ENCODE assay signal across 9 mouse cellular contexts in the genomic region with DNA sequence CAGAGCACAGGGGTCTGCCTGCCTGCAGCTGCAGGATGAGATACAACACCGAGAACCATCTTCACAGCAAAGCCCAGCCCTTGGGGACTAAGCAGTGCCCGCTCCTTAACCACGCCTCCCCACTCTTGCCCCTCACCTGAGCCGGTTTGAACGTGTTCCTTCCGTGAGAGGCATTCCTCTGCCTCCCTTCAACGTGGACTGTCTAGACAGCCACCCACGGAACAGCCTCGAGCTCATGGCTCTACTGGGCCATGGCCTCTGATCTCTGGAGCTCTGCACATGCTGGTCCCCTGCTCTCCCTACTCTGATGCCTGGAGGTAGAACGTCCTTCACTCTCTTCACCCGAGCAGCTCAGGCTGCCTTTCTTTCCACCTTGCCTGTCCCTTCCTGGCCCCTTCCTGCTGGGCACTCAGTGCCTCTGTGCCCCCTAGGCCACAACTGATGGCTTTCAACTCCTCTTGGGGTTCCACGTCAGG. TPM values are rescaled to one million over a fixed set of nuclear protein-coding genes. Genes with fewer than 3 reads are reported as not detected.
DNase-seq lines count a peak whose midpoint lies in the region; ATAC-seq and TF ChIP-seq lines count a peak whose summit lies in the region.
"Had no signal": no experiment of that assay in that cellular context is flagged by ENCODE, and none has a peak within 500 bp of the region (broad histone marks: within the 10 kb centered on the region; RNA-seq: fewer than 3 reads in every experiment).

A gene (minus strand): TSS at position 426 of the 476 bp plus-strand sequence.

- peaks cover 10% of the 10 kb centered on the region for H3K4me1 ChIP-seq in megakaryocyte, embryonic 14.5 days
- peaks cover 2% of the 10 kb centered on the region; the same call in 1 of the 2 replicates for H3K4me1 ChIP-seq in embryonic facial prominence, embryonic 14.5 days (ENCODE audit: control insufficient read depth, insufficient read depth, low read length)
- no peaks in the 10 kb centered on the region for H3K4me1 ChIP-seq in stomach, postnatal 0 days (replicated peaks; ENCODE audit: control insufficient read depth, insufficient read depth)

- WGBS in embryonic facial prominence, embryonic 14.5 days: 72% methylated on average over 12 of the region's 12 CpGs
- WGBS in stomach, postnatal 0 days: 58% methylated on average over 12 of the region's 12 CpGs

- no peaks in the 10 kb centered on the region for H3K36me3 ChIP-seq in megakaryocyte, embryonic 14.5 days (replicated peaks; ENCODE audit: low read length)
- no peaks in the 10 kb centered on the region for H3K36me3 ChIP-seq in embryonic facial prominence, embryonic 14.5 days (ENCODE audit: control insufficient read depth, insufficient read depth, low read length)
- H3K36me3 ChIP-seq in stomach, postnatal 0 days (ENCODE audit: control insufficient read depth, insufficient read depth, low read length): no peaks in the 10 kb centered on the region

- H3K4me3 ChIP-seq in megakaryocyte, embryonic 14.5 days (replicated peaks): peak within 1 kb of the TSS; percentile 16
- no peak within 1 kb of the TSS for H3K4me3 ChIP-seq in embryonic facial prominence, embryonic 14.5 days (ENCODE audit: low read depth, low read length)
- no peak within 1 kb of the TSS for H3K4me3 ChIP-seq in stomach, postnatal 0 days (ENCODE audit: low read depth, low read length)

- no peak within 1 kb of the TSS for H3K27ac ChIP-seq in embryonic facial prominence, embryonic 14.5 days (replicated peaks; ENCODE audit: low read depth, low read length)
- H3K27ac ChIP-seq in stomach, postnatal 0 days (replicated peaks): peak within 1 kb of the TSS; percentile 78

- DNase-seq in embryonic facial prominence, embryonic 14.5 days (ENCODE audit: low spot score): peak; percentile 11
- no peak for DNase-seq in layer of hippocampus, postnatal 36 days
- DNase-seq in stomach, postnatal 0 days (ENCODE audit: low spot score): no peak
- no peak for DNase-seq in Muller cell, postnatal 12 days (ENCODE audit: inconsistent ontology term)
- no peak for DNase-seq in urinary bladder, adult 18-20 months (ENCODE audit: low spot score in 2 of 2)
- DNase-seq in heart, adult 8-10 months (ENCODE audit: low spot score): no peak
- DNase-seq: cerebellum, postnatal 10 days had no signal

- H3K27me3 ChIP-seq in megakaryocyte, embryonic 14.5 days (replicated peaks): peaks cover 76% of the 10 kb centered on the region
- no peaks in the 10 kb centered on the region for H3K27me3 ChIP-seq in embryonic facial prominence, embryonic 14.5 days (replicated peaks; ENCODE audit: control insufficient read depth, insufficient read depth, low read length)
- no peaks in the 10 kb centered on the region for H3K27me3 ChIP-seq in stomach, postnatal 0 days (ENCODE audit: control insufficient read depth, insufficient read depth, low read length)

- no peak within 1 kb of the TSS for H3K9ac ChIP-seq in embryonic facial prominence, embryonic 14.5 days (ENCODE audit: low read depth, low read length)
- no peak within 1 kb of the TSS for H3K9ac ChIP-seq in stomach, postnatal 0 days (ENCODE audit: low read length)

- ATAC-seq in megakaryocyte, adult 5-6 weeks (ENCODE audit: poor library complexity, severe bottlenecking): no peak
- ATAC-seq in embryonic facial prominence, embryonic 14.5 days (ENCODE audit: low read depth): no peak
- ATAC-seq in stomach, postnatal 0 days (ENCODE audit: low FRiP score, low TSS enrichment): peak; percentile 51

- no peak for TF ChIP-seq EP300 in stomach, postnatal 0 days (optimal IDR thresholded peaks at IDR 0.05)

- H3K4me2 ChIP-seq in embryonic facial prominence, embryonic 14.5 days (ENCODE audit: low read depth, low read length): no peak within 1 kb of the TSS
- no peak within 1 kb of the TSS for H3K4me2 ChIP-seq in stomach, postnatal 0 days (replicated peaks; ENCODE audit: low read depth)

- no peak for TF ChIP-seq CTCF in stomach, postnatal 0 days (IDR thresholded peaks at IDR 0.05; ENCODE audit: low read depth)

- no peaks in the 10 kb centered on the region for H3K9me3 ChIP-seq in megakaryocyte, embryonic 14.5 days
- H3K9me3 ChIP-seq in embryonic facial prominence, embryonic 14.5 days (ENCODE audit: control insufficient read depth, low read length): no peaks in the 10 kb centered on the region
- no peaks in the 10 kb centered on the region for H3K9me3 ChIP-seq in stomach, postnatal 0 days (ENCODE audit: control insufficient read depth, low read length)

RNA-seq across cellular contexts. Expression of the gene that starts here (rescaled TPM):
- polyA plus RNA-seq in megakaryocyte, embryonic 14.5 days (2012; ENCODE audit: insufficient read depth, low replicate concordance): not detected in 2 replicates
- total RNA-seq in megakaryocyte, adult 5-6 weeks (2015): 0.30 TPM in 1 of 2 replicates, not detected in the other
- total RNA-seq in megakaryocyte, adult 5-6 weeks (2017): 0.37 TPM in 1 of 2 replicates, not detected in the other
- 19.5 and 21.6 TPM in 2 replicates for polyA plus RNA-seq in embryonic facial prominence, embryonic 14.5 days (2014; fragmentation: Nextera tagmentation; extraction: Ambion mirVana)
- 10 to 100 TPM; 47.8 to 50.0 TPM for total RNA-seq in layer of hippocampus, postnatal 36 days (2021)
- 56.1 and 58.3 TPM in 2 replicates for polyA plus RNA-seq in stomach, postnatal 0 days (2015; fragmentation: Nextera tagmentation; extraction: Ambion mirVana)
- 10 to 100 TPM in 1 of 4 experiments, 1 to 10 TPM in 3; 7.5 to 11.0 (median 8.7) TPM for total RNA-seq in heart, adult 8-10 months (2022)

Comparison
In these comparisons a context has a peak if more than half of its experiments do, and no peak if none do; other contexts are left out.
1. RNA of the gene that starts here (total RNA-seq): 47.8 to 50.0 TPM in layer of hippocampus, postnatal 36 days and 7.5 to 11.0 TPM in heart, adult 8-10 months; 0.30 to 0.37 TPM in megakaryocyte, adult 5-6 weeks; every median in the first group is over 4 times any median in the second.
2. RNA of the gene that starts here (total RNA-seq): 47.8 to 50.0 TPM in layer of hippocampus, postnatal 36 days; 7.5 to 11.0 TPM in heart, adult 8-10 months; every median in the first group is over 4 times any median in the second.
3. RNA of the gene that starts here (polyA plus RNA-seq): 56.1 to 58.3 TPM in stomach, postnatal 0 days and 19.5 to 21.6 TPM in embryonic facial prominence, embryonic 14.5 days; not detected in megakaryocyte, embryonic 14.5 days; every median in the first group is over 10 times any median in the second.